Mouse (Mus musculus) cerebellum, postnatal 25 days (tissue): ENCODE measurements around the gene Zfhx3.

Source experiments
- DNase-seq, 2 experiments: peaks; one replicate each; pipeline ENCODE4 v3.0.0; 2021; ENCODE audit warnings: mixed read lengths in 2 of 2

Zfhx3 gene

GRCm38 (mm10) chr8:108766102-108766501 lies 823.7 kb downstream of the Zfhx3 start:
- no peak for DNase-seq

GRCm38 (mm10) chr8:108768051-108768450 lies 825.6 kb downstream of the Zfhx3 start:
- no peak for DNase-seq

DNA sequence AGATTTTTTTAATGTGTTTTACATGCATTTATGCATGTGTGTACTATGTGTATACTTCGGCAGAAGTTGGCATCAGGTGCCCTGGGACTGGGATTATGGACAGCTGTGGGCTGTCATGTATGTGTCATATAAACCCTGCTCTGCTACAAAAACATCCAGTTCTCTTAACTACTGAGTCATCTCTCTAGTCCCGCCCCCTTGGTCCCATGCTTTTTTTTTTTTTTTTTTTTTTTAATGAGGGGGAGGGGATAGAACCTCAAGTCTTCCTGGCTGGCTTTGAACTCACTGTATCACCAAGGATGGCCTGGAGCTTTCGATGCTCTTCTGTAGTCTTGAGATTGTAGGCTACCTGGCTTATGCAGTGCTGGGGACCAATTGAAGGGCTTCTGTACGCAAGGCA lies 827.9 kb downstream of the Zfhx3 start:
- DNase-seq: no peak

DNA sequence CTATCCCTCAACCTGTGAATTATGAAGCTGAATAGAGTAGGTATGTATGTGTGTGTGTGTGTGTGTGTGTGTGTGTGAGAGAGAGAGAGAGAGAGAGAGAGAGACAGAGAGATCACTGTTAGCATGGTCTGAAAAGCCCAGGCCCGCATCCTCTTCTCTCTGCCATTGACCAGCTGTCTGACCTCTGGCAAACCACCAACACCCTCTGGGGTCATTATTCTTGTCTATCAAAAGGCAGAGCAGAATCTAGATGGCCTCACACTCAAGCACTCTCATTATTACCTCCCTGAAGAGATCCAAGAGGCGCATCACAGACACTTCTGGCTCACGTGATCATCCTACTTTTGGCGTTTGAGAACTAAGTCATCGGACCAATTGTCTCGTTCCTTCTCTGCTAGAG lies 831.0 kb downstream of the Zfhx3 start:
- DNase-seq: no peak

DNA sequence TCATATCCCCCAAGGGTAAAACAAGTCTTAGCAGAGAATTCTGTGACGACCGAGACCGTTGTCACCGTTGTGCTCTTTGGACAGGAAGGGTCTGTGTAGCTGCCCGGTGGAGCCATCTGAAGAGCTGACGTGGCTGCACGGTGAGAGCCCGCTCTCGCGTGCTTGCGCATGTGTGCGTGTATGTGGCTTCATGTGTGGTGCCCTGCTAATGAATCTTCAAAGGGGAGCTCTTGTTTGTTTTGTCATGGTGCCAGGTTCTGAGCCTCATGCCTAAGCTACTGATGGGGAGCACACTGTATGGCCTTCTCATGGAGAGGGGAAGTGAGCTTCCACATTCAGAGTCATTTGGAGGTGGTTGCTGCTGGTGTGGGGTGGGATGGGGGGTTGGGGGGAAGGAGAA lies 835.6 kb downstream of the Zfhx3 start:
- DNase-seq: no peak

DNA sequence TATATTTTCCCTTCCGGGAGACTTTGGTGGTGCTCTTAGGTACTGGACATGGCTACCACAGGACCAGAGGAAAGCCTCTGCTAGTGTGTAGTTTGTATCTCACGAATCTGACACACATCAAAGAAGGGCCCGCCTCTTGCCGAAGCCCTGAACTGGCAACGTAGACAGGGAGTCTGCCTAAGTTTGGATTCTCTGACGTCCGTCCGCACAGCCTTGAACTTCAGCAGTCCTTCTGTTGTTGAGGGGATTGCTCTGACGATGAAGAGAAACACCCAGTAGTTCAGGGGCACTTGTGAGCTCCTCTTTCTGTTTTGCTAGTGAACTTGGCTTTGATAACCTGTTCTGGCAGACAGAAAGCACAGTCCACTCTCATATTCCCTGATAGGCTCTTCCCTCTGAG lies 836.1 kb downstream of the Zfhx3 start:
- DNase-seq: no peak

DNA sequence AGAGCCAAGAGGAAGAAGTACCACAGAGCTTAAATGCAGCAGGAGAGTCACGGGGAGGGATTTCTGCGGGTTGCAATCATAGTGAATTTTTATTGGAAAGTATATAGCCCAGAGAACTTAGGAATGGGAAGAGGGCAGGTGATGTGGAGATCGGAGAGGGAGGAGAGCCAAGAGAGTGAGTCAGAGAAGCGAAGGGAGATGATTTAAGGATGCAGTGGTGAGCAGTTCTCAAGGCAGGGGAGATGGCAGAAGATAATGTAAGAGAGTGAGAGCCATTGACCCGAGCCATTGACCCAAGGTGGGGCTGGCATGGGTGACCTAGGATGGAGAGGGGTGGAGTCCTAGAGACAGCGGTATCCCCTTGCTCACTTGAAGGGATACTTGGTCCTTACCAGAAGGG lies 838.3 kb downstream of the Zfhx3 start:
- no peak for DNase-seq

DNA sequence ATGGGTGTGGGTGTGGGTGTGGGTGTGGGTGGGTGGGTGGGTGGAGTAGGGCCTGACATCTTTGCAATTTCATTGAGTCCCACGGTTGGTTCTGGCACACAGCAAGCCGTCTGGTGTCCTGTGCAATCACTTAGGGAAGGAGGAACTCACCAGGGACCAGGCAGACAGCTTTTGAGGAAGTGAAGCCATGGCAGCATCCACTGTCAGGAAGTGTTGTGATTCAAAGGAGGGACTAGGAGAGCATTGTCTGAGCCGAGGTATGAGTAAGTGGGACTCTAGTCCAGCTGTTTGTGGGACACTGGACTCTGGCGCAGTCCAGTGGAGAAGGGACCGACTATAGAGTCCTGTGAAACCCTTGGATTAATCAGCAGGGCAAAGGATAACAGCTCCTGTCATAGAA lies 838.7 kb downstream of the Zfhx3 start:
- DNase-seq: no peak

GRCm38 (mm10) chr8:108783155-108783554 lies 840.7 kb downstream of the Zfhx3 start:
- no peak for DNase-seq

- DNase-seq: no peak
These were observed 845.8 kb downstream of the Zfhx3 start for GRCm38 (mm10) chr8:108788156-108788761.

DNA sequence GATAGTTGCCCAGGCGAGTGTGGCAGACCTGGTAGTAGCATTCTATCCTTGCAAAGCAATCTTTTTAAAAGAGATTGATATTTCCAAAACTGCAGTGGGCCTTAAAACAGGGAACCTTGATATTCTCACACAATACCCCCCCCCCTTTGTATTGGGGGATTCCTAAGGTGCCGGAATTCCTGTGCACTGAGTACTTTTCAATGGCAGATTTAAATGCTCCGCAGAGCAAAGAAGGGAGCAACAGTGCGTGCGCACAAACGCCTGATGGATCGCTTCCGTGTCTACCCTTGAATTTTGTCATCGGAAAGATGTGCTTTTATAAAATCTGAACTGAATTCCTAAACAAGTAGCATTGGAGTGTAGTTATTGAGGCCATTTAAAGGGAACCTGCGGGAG lies 846.3 kb downstream of the Zfhx3 start:
- no peak for DNase-seq

DNA sequence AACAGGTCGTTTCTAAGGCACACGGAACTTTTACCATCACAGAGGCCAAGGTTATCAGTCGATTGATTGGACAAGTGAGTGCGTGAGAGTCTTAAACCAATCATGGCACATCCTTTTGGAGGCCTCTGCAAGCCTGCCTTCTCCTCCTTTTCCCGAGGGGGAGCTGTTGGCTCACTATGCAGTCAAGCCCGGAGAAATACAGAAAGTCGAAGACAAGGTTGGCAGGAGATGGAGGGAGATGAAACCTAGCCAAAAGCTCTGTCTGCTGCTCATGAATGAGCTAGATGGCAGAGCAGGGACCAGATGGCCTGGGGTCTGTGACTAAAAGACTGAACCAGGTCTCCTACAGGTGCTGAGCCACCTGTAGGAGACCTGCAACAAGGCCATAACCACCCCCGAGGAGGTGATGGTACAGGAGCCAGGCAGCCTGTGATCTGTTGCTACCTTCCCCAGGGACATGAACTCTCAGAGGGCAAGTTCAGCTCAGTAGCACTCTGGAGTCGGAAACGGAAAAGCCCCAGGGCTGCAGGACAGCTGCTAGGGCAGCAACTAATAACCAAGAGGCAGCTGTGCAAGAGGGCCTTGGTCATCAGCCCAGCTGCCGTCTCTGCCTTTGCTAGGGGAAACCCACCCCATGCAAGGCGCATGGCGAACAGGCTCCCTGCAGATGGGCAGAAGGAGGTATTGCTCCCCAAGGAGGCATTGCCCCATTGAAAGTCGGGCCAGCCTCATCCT lies 848.3 kb downstream of the Zfhx3 start:
- DNase-seq: peak; percentile 35 to 71

DNA sequence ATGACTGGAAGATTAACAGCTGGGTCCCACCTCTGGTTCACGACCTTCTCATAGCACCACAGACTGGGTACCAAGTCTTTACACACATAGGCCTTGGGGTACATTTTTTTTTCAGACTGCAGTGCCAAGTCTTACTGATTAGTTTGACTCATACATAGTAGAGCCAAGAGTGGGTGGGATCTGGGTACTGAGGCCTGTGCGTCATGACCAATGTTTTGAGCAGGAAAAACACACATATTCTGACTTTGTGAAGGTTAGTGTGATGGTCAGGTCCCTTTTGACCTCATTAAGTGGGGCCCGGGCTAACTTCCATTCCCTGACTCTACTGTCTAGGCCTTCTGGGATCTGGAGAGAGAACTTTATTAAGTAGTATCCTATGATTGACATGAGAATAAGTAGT lies 853.6 kb downstream of the Zfhx3 start:
- DNase-seq: no peak

DNA sequence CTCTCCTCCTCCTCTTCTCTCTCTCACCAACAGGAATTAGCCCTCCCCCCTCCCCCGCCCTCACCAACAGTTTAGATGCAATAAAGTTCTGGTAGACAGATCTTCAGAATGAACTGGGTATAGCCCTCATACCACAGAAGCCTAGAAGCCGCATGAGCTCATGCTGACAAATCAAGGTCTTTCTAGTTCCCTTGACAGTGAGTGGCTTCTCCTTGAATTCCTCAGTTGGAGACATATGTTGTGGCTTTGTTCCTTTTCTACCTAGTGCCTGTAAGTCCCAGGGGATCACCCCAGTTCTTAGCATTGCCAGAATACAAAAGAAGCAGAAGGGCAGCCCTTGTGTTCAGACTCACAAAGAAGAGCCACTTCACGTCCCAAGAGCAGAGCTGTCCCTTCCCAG lies 854.4 kb downstream of the Zfhx3 start:
- no peak for DNase-seq

DNA sequence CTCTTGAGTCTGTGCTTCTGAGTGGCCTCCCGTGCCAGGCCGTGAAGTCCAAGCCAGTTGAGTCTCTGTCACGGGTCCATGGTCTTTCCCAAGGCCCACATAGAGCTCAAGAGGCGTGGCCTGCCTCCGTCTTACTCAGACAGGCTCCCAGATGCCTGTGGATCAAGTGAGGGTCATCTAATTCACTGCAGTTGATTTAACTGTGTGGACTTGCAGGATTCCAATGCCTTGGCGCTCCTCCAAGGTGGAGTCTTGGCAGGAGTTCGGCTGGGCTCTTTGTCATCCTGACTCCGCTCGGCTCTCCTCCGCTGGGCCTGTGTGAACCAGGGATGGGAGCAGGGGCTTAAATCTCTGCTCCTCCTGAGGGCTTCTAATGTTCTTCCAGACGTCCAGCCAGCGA lies 855.6 kb downstream of the Zfhx3 start:
- DNase-seq: peak; percentile 77 to 84

DNA sequence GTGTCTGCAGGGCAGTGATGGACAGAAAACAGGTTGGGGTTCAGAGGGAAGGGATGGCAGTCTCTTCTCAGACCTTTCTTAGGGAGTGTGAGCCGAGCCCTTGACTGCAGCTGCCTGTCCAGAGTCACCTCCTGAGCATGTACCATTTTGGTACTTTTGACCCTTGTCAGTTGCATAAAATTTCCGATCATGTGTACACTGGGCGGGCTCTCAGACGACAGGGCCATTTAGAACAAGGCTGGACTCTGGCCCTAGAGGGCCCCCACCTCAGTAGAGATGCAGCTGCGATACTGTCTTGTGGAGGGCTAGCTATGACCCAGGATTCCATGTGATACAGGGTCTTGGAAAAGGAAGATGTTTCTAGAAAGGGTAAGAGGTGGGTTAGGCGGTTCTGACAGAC lies 856.8 kb downstream of the Zfhx3 start:
- DNase-seq: no peak

DNA sequence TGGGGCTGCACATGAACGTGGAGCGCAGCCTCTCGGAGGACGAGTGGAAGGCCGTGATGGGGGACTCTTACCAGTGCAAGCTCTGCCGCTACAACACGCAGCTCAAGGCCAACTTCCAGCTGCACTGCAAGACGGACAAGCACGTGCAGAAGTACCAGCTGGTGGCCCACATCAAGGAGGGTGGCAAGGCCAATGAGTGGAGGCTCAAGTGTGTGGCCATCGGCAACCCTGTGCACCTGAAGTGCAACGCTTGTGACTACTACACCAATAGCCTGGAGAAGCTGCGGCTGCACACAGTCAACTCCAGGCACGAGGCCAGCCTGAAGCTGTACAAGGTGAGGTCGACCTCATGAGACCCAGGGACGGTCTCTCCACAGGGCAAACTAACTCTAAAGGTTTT lies 857.9 kb downstream of the Zfhx3 start:
- DNase-seq: no peak

GRCm38 (mm10) chr8:108803017-108803416 lies 860.6 kb downstream of the Zfhx3 start:
- no peak for DNase-seq

DNA sequence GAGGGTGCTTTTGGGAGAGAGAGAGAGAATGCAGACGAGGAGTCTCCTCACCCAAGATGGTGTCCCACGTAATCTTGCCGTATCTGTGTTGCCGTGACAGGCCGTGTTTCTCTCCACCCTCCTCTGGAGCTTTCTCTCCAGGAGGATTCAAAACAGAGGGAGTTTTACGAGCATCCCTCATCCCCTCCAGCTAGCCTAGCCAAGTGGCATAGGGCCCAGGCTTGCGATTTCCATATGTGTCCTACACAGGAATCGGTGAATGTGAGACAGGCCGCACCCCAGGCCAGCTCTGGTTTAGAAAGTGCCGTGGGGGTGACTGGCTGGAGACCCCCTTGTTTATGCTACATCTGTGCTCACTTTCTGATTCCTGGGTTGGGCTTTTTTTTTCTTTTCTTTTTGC lies 869.2 kb downstream of the Zfhx3 start:
- peak in 1 of 2 experiments; percentile 22 for DNase-seq

- no peak for DNase-seq
These were observed 870.9 kb downstream of the Zfhx3 start for GRCm38 (mm10) chr8:108813375-108813774.

GRCm38 (mm10) chr8:108819271-108819671 lies 876.8 kb downstream of the Zfhx3 start:
- no peak for DNase-seq

DNA sequence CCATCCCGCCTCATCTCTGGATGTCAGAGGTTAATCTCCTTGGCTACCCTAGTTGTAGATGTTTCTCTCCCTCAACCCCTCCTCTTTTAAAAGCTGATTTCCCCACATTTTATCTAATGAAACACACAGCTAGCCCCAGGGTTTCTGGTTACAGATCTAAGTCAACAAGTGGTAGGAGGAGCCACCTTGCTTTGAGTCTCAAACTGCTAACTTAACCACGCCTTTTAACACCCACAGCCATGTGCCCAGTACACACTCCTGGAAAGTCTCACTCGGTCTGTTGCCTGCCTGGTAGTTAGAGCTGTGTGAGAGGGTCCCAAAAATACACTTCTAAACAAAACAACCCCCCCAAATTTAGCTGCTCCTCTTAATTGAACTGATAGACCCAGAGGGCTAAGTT lies 877.4 kb downstream of the Zfhx3 start:
- DNase-seq: no peak

- no peak for DNase-seq
These were observed 878.2 kb downstream of the Zfhx3 start for GRCm38 (mm10) chr8:108820634-108821033.

DNA sequence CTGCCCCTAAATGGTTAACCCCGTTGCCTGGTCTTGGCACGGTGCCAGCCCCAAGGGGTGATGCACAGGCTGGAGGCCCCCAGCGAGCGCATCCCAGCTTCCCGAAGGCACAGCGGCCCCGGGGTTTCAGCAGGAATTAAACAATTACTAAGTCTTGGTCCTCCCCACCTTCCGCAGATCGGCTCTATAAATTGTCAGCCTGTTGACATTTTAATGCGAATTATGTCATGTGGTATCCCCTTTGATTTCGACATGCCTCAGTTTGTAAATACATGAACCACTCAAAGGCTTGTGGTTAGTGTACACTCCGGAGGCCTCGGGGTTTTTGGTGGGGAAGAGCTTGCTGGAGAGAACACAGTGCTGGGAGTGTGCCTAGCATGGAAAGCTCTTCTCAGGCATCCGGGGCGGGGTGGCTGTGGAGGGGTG lies 880.4 kb downstream of the Zfhx3 start:
- no peak for DNase-seq

GRCm38 (mm10) chr8:108824049-108824448 lies 881.6 kb downstream of the Zfhx3 start:
- DNase-seq: no peak
